Mouse (Mus musculus) thymus, adult 2 months (tissue): ENCODE data around the gene Gm10203. TPM values are rescaled to one million over a fixed set of nuclear protein-coding genes. Genes with fewer than 3 reads are reported as not detected.
"Not testable (repeated sequence)": the region's sequence is repeated elsewhere in the genome, so short reads cannot be mapped to it uniquely, and the experiment has no call there.

Source experiments
- DNase-seq: peaks from one replicate; pipeline ENCODE4 v3.0.0; 2021
- H3K27ac ChIP-seq: fragments of 200-500 bp; 2 replicates; pipeline ENCODE4 v1.5.1; 2012; ENCODE audit warnings: low read length, control low read depth; ENCODE audit not compliant: control insufficient read depth, insufficient read depth
- H3K27me3 ChIP-seq: fragments of 200-500 bp; 2 replicates; pipeline ENCODE4 v1.6.1; 2012; ENCODE audit warnings: mild to moderate bottlenecking, low read length, moderate library complexity, mixed read lengths; ENCODE audit not compliant: control insufficient read depth, insufficient read depth
- H3K36me3 ChIP-seq: fragments of 200-500 bp; 2 replicates; pipeline ENCODE4 v1.6.1; 2012; ENCODE audit warnings: mild to moderate bottlenecking, low read length, moderate library complexity; ENCODE audit not compliant: control insufficient read depth, insufficient read depth
- H3K4me1 ChIP-seq: fragments of 200-500 bp; replicated peaks from 2 replicates; pipeline ENCODE4 v1.6.1; 2012; ENCODE audit warnings: low read length; ENCODE audit not compliant: control insufficient read depth, insufficient read depth
- H3K4me3 ChIP-seq: fragments of 200-500 bp; 2 replicates; pipeline ENCODE4 v1.5.1; 2012; ENCODE audit warnings: mild to moderate bottlenecking, low read length, control low read depth, moderate library complexity; ENCODE audit not compliant: control insufficient read depth, insufficient read depth
- CTCF ChIP-seq: fragments of 200-500 bp; IDR thresholded peaks from 2 replicates; pipeline ENCODE4 v1.5.1; 2012; ENCODE audit warnings: mild to moderate bottlenecking, control low read depth, low read length, moderate library complexity, borderline replicate concordance; ENCODE audit not compliant: control insufficient read depth, poor library complexity, insufficient read depth; ENCODE audit errors: extremely low read depth
- POLR2A ChIP-seq: fragments of 200-500 bp; IDR thresholded peaks from 2 replicates; pipeline ENCODE4 v1.6.1; 2012; ENCODE audit warnings: mild to moderate bottlenecking, low read length, control low read depth, moderate library complexity; ENCODE audit not compliant: control insufficient read depth, poor library complexity, insufficient read depth; ENCODE audit errors: extremely low read depth
- WGBS: fragments of 180-500 bp; shearing (Covaris S2); methylation state at CpG from one replicate; pipeline ENCODE4 v1.1.7; 2018; 5-methylcytosine and 5-hydroxymethylcytosine counted together
- polyA plus RNA-seq: library from polyadenylated mRNA; depleted of rRNA; stranded (reverse); fragments of >200 nt; gene quantifications from 2 replicates; pipeline ENCODE4 v1.2.3, GENCODE M21; 2012; rRNA removed

The Gm10203 gene
- not detected in 2 replicates for polyA plus RNA-seq

DNA sequence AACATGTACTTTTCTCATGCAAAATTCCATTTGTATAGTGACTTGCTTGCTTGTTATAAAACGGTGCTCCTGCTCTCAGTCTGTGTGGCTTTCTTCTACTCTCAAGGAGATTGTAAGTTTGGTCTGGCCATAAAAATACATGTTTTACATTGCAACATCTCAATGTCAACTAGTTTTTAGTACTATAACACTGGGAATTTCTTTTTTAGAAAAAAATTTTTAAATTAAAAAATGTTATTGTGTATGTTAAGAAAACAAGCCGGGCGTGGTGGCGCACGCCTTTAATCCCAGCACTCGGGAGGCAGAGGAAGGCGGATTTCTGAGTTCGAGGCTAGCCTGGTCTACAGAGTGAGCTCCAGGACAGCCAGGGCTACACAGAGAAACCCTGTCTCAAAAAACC, at the start of gene Gm10203:
TSS of gene Gm10203 (plus strand) at position 301 of the 400 bp plus-strand sequence.
- not testable (repeated sequence) for H3K27ac ChIP-seq, DNase-seq, H3K27me3 ChIP-seq, H3K4me1 ChIP-seq, H3K4me3 ChIP-seq, H3K36me3 ChIP-seq
- WGBS = 98% methylated on average over 8 of the region's 8 CpGs

GRCm38 (mm10) chr6:149092406-149092805, 37.6 kb upstream of the Gm10203 start:
- no peaks in the 10 kb centered on the region for H3K36me3 ChIP-seq
- no peaks in the 10 kb centered on the region for H3K4me1 ChIP-seq
- no peak for TF ChIP-seq CTCF
- no peak for TF ChIP-seq POLR2A
- WGBS = 94% methylated on average over 6 of the region's 6 CpGs
- no peak overlapping the region for H3K4me3 ChIP-seq
- no peaks in the 10 kb centered on the region for H3K27me3 ChIP-seq
- DNase-seq = no peak
- no peak overlapping the region for H3K27ac ChIP-seq

DNA sequence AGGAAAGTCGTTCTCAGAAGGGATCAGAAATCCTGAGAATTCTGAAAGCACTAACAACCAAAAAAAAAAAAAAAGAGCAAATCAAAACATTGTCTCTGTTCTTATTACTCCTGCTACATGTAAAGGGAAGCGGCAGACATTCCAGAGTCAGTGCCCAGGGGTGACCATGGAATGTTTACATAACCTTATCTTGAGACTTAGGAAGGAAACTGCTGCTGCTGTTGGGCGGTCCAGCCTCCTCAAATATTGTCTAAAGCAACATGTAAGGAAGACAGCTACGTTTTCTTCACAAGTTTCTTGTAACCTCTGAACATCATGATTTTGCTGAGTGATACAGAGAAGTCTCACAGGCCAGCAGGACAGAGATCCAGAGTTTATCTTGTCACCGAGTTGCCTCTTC, 36.5 kb upstream of the Gm10203 start:
- Histone ChIP-seq H3K36me3 (no peaks in the 10 kb centered on the region), H3K4me1 (no peaks in the 10 kb centered on the region), H3K27me3 (no peaks in the 10 kb centered on the region), H3K4me3 (no peak overlapping the region), H3K27ac (no peak overlapping the region)
- WGBS = 83% methylated on average over 5 of the region's 5 CpGs
- DNase-seq = no peak
- TF ChIP-seq CTCF (no peak), POLR2A (no peak)

DNA sequence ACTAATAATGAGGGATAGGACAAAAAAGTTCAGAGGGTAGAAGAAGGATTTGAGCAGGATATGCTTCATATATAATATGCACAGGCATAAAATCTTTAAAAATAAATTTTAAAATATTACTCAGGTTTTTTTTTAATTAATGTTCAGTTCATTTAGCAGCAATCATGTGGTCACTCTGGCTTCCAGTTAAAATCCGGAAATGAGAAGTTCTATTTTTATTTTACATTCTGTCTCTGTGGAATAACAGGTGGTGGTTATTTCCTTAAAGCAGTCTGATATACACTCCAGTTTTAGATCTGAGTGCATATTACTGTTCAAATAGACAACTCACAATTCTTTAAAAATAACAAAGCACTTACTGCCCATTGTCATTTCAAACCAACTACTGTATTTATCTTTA, 35.4 kb upstream of the Gm10203 start:
- no peak overlapping the region for H3K4me3 ChIP-seq
- H3K27me3 ChIP-seq = no peaks in the 10 kb centered on the region
- TF ChIP-seq CTCF (no peak), POLR2A (no peak)
- no peaks in the 10 kb centered on the region for H3K36me3 ChIP-seq
- no peak for DNase-seq
- H3K27ac ChIP-seq = no peak overlapping the region
- WGBS = 23% methylated on average over 1 of the region's 1 CpGs
- H3K4me1 ChIP-seq = no peaks in the 10 kb centered on the region

DNA sequence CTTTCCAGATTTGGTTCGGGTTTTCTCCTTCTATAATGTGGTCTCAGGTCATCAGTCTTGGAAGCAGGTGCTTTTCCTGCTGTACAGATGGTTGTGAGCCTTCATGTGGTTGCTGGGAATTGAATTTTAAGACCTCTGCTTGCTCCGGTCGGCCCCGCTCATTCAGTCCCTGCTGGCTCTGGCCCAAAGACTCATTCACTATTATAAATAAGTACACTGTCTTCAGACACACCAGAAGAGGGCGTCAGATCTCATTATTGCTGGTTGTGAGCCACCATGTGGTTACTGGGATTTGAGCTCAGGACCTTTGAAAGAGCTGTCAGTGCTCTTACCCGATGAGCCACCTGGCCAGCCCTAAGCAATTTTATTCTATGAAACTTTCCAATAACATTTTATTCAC, 34.6 kb upstream of the Gm10203 start:
- 75% methylated on average over 6 of the region's 6 CpGs for WGBS
- Histone ChIP-seq H3K4me1 (no peaks in the 10 kb centered on the region), H3K4me3 (no peak overlapping the region), H3K27ac (no peak overlapping the region), H3K36me3 (no peaks in the 10 kb centered on the region), H3K27me3 (no peaks in the 10 kb centered on the region; the same call in 1 of the 2 replicates)
- DNase-seq = no peak
- TF ChIP-seq POLR2A = no peak
- no peak for TF ChIP-seq CTCF

- peaks cover 2% of the 10 kb centered on the region; the same call in 1 of the 2 replicates for H3K27me3 ChIP-seq
- H3K27ac ChIP-seq = no peak overlapping the region
- WGBS = 93% methylated on average over 2 of the region's 2 CpGs
- H3K4me1 ChIP-seq = peaks cover 6% of the 10 kb centered on the region
- TF ChIP-seq CTCF = no peak
- no peak for TF ChIP-seq POLR2A
- DNase-seq = no peak
- no peaks in the 10 kb centered on the region for H3K36me3 ChIP-seq
- no peak overlapping the region for H3K4me3 ChIP-seq
Observed at GRCm38 (mm10) chr6:149096233-149096632, 33.7 kb upstream of the Gm10203 start.

GRCm38 (mm10) chr6:149097276-149097675, 32.7 kb upstream of the Gm10203 start:
- no peaks in the 10 kb centered on the region for H3K36me3 ChIP-seq
- no peak overlapping the region for H3K27ac ChIP-seq
- DNase-seq = no peak
- 100% methylated on average over 1 of the region's 1 CpGs for WGBS
- no peak for TF ChIP-seq POLR2A
- no peak for TF ChIP-seq CTCF
- H3K4me3 ChIP-seq = no peak overlapping the region
- peaks cover 11% of the 10 kb centered on the region for H3K4me1 ChIP-seq
- peaks cover 7% of the 10 kb centered on the region for H3K27me3 ChIP-seq
